Mouse (Mus musculus): ENCODE measurements around the gene Tbx10.
A peak's percentile ranks its signal among the peaks of the same experiment; 100 is the strongest.
"Not testable (repeated sequence)": the region's sequence is repeated elsewhere in the genome, so short reads cannot be mapped to it uniquely, and the experiment has no call there.

Gene Tbx10

DNA sequence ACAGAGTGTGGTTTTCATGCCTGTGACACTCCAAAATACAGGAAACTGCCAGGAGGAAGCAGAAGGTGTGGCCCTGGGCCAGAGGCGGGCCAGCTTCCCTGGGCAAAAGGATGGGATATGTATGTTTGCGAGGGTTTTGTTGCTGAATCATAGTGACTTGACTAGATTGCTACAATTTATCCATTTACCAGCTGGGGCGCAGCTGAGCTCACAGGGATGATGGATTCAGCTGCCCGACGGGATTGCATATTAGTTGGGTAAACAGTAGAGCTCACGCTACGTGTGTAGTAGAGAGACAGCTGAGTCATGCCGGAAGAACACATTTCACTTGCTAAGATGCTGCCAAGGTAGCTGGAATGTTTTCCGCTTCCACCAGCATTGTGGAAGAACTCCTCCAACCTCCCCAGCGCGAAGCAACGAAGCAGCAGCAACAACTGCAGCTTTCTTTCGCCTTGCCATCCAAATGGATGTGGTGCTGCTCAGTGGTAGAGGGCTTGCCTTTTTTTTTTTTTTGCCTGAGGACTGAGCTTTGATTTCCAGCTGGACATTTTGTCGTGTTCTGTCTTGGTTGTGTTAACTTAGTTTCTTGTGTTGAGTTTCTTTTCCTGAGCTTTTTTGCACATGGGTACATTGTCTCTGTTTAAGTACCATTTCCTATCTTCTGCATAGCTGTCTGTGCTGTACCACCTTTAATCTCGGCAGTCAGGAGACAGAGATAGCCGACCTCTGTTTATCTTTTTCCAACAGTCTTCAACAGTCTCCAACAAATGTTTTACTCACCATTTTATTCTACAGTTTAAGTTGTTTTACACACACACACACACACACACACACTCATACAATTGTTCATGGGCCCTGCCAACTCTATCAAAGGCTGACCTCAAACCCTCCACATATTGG lies 53.7 kb downstream of the Tbx10 start, which contains the start of gene Gstp2:
TSS of gene Gstp2 (minus strand) at position 58 of the 900 bp plus-strand sequence.
- peak; percentile 62 for DNase-seq (ENCODE audit: low spot score)

DNA sequence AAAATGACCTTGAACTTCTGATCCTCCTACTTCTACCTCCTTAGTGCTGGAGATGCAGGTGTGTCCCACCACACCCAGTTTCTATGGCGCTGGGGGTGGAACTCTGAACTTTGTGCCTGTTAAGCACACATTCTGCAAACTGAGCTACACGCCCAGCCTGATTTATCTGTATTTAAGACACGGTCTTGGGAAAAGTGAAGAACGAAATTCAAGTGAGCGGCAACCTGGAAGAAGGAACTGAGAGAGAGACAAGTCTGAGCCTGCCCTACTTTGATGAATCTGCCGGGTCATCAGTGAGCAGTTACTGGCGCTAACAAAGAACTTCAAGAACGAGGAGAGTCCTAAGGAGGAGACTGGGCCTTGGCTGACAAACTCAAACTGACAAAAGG lies 54.3 kb downstream of the Tbx10 start:
- DNase-seq (ENCODE audit: low spot score) = no peak

DNA sequence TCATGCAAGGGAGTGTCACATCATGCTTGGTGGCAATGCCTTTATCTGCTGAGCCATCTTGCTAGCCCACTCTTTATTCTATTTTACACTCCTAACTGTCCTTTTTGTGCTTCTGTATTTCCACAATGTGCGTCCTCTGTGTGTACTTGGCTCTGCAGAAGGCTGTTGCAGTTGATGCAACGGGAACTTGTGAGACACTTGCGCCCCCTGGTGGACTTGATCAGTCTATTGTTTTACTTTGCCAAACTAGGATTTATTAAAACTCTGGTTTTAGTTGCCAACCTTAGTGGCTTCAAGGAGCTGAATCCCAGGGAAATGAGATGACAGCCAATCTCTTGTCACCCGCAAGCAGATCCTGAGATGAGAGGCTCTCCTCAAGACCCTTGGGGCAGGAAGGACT lies 55.3 kb downstream of the Tbx10 start:
- peak; percentile 73 for DNase-seq (ENCODE audit: low spot score)

- not testable (repeated sequence) for DNase-seq (ENCODE audit: low spot score)
These were observed 56.5 kb downstream of the Tbx10 start for GRCm38 (mm10) chr19:4049069-4049468.
